Mouse (Mus musculus): ENCODE results near the gene Bbs12. TPM values are rescaled to one million over a fixed set of nuclear protein-coding genes. Genes with fewer than 3 reads are reported as not detected.

Bbs12 gene
- polyA plus RNA-seq, 1 experiment from 2014 or later, result 1.5 TPM

DNA sequence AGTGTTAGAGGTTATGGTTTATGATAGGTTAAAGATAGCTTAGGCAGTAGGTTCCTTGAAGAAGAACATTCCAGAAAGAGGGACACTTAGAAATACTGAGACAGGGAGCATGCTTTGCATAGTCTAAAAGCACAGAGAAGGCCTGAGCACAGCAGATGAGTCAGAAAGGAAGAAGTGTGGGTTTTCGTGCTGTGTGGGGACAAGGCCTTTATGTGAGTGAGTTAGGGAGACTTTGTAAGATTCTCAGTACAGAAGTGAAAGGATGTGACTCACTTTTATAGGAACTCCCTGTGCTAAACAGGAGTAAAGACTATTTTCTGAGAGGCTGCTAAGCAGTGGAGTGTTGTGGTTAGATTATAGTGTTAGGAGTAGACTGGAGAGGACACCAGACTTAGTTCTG is 1.0 kb downstream of the Bbs12 start:
- ATAC-seq, result no peak
- WGBS (ENCODE audit: insufficient replicate concordance), result 28% methylated on average over 1 of the region's 1 CpGs
- Histone ChIP-seq H3K27ac (ENCODE audit: low read depth) (peak overlapping the region; percentile 24; the same call in 1 of the 2 replicates), H3K27me3 (ENCODE audit: insufficient read depth, low read length) (no peaks in the 10 kb centered on the region), H3K36me3 (replicated peaks; ENCODE audit: insufficient read depth, low read length) (no peaks in the 10 kb centered on the region), H3K4me1 (ENCODE audit: insufficient read depth) (peaks cover 4% of the 10 kb centered on the region; the same call in 1 of the 2 replicates), H3K9ac (replicated peaks) (0 out of 2 replicates have a peak overlapping the region, but pooled peaks have one; percentile 91), H3K9me3 (ENCODE audit: low read length) (no peaks in the 10 kb centered on the region), H3K4me2 (ENCODE audit: low read depth, low read length) (peak overlapping the region; percentile 97), H3K4me3 (ENCODE audit: low read depth, low read length) (peak overlapping the region; percentile 95; the same call in 1 of the 2 replicates)
- DNase-seq, result no peak
- TF ChIP-seq EP300 (IDR thresholded peaks at IDR 0.05; ENCODE audit: low read depth) (no peak), CTCF (IDR thresholded peaks at IDR 0.05; ENCODE audit: low read depth) (no peak)

GRCm38 (mm10) chr3:37316233-37316632 is 3.9 kb downstream of the Bbs12 start:
- H3K9ac ChIP-seq (replicated peaks), result no peak overlapping the region
- H3K4me3 ChIP-seq (ENCODE audit: low read depth, low read length), result no peak overlapping the region
- no peaks in the 10 kb centered on the region for H3K27me3 ChIP-seq (ENCODE audit: insufficient read depth, low read length)
- H3K27ac ChIP-seq (ENCODE audit: low read depth), result no peak overlapping the region
- H3K36me3 ChIP-seq (replicated peaks; ENCODE audit: insufficient read depth, low read length), result no peaks in the 10 kb centered on the region
- DNase-seq (no peak), ATAC-seq (no peak)
- no peak overlapping the region for H3K4me2 ChIP-seq (ENCODE audit: low read depth, low read length)
- TF ChIP-seq EP300 (IDR thresholded peaks at IDR 0.05; ENCODE audit: low read depth) (no peak), CTCF (IDR thresholded peaks at IDR 0.05; ENCODE audit: low read depth) (no peak)
- peaks cover 4% of the 10 kb centered on the region; the same call in 1 of the 2 replicates for H3K4me1 ChIP-seq (ENCODE audit: insufficient read depth)
- 85% methylated on average over 1 of the region's 1 CpGs for WGBS (ENCODE audit: insufficient replicate concordance)
- no peaks in the 10 kb centered on the region for H3K9me3 ChIP-seq (ENCODE audit: low read length)

DNA sequence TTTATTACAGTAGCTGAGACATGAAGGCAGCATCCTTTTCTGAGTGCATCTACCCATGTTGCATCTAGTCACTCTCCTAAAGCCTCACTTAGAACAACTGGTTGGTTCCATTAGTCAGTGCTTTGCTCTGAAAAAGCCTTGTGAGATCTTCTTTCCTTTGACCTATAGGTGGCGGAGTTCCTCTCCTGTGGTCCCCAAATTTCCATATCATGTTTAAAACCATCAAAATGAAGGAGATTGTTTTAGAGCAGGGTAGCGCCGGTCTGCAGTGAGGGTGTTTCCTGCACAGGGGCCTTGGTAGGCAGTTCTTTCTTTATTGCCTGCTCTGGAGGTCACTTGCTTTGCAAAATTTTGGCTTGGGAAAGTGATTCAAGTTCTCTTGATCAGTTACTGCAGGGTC is 12.0 kb downstream of the Bbs12 start:
- DNase-seq (no peak), ATAC-seq (no peak)
- Histone ChIP-seq H3K36me3 (replicated peaks; ENCODE audit: insufficient read depth, low read length) (no peaks in the 10 kb centered on the region), H3K4me3 (ENCODE audit: low read depth, low read length) (no peak overlapping the region), H3K4me2 (ENCODE audit: low read depth, low read length) (no peak overlapping the region), H3K9me3 (ENCODE audit: low read length) (no peaks in the 10 kb centered on the region), H3K27ac (ENCODE audit: low read depth) (no peak overlapping the region), H3K4me1 (ENCODE audit: insufficient read depth) (0 out of 2 replicates have a peak, but pooled peaks cover 4% of the 10 kb centered on the region), H3K9ac (replicated peaks) (no peak overlapping the region), H3K27me3 (ENCODE audit: insufficient read depth, low read length) (no peaks in the 10 kb centered on the region)
- 21% methylated on average over 3 of the region's 3 CpGs for WGBS (ENCODE audit: insufficient replicate concordance)
- no peak for TF ChIP-seq EP300 (IDR thresholded peaks at IDR 0.05; ENCODE audit: low read depth)
- TF ChIP-seq CTCF (IDR thresholded peaks at IDR 0.05; ENCODE audit: low read depth), result peak; percentile 73

GRCm38 (mm10) chr3:37325317-37326112 is 13.2 kb downstream of the Bbs12 start:
- Histone ChIP-seq H3K4me1 (ENCODE audit: insufficient read depth) (0 out of 2 replicates have a peak, but pooled peaks cover 4% of the 10 kb centered on the region), H3K36me3 (replicated peaks; ENCODE audit: insufficient read depth, low read length) (no peaks in the 10 kb centered on the region), H3K4me2 (ENCODE audit: low read depth, low read length) (no peak overlapping the region), H3K4me3 (ENCODE audit: low read depth, low read length) (no peak overlapping the region), H3K27ac (ENCODE audit: low read depth) (no peak overlapping the region), H3K27me3 (ENCODE audit: insufficient read depth, low read length) (no peaks in the 10 kb centered on the region), H3K9ac (replicated peaks) (no peak overlapping the region), H3K9me3 (ENCODE audit: low read length) (no peaks in the 10 kb centered on the region)
- DNase-seq (no peak), ATAC-seq (no peak)
- 65% methylated on average over 5 of the region's 5 CpGs for WGBS (ENCODE audit: insufficient replicate concordance)
- TF ChIP-seq CTCF (IDR thresholded peaks at IDR 0.05; ENCODE audit: low read depth) (no peak), EP300 (IDR thresholded peaks at IDR 0.05; ENCODE audit: low read depth) (no peak)

DNA sequence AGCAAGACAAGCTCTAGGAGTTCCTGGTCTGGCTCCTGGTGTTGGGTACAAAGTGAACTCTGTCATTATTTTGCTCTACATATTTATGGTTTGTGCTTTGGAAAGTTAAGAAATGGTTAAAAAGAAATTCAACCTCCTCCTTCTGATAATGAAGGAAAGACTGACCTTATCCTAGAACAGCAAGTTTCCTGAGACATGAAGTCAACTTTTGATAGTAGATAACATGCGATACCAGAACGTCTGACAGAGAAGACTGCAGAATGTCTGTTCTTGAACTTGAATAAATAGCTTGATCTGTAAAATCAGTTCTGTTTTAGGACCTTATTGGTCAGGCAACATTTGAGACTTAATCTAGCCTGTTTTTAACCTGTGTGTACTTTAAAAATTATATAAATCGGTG is 14.3 kb downstream of the Bbs12 start:
- no peak overlapping the region for H3K4me2 ChIP-seq (ENCODE audit: low read depth, low read length)
- H3K9me3 ChIP-seq (ENCODE audit: low read length), result no peaks in the 10 kb centered on the region
- H3K27ac ChIP-seq (ENCODE audit: low read depth), result no peak overlapping the region
- TF ChIP-seq EP300 (IDR thresholded peaks at IDR 0.05; ENCODE audit: low read depth) (peak; percentile 69), CTCF (IDR thresholded peaks at IDR 0.05; ENCODE audit: low read depth) (no peak)
- WGBS (ENCODE audit: insufficient replicate concordance), result 54% methylated on average over 3 of the region's 3 CpGs
- H3K27me3 ChIP-seq (ENCODE audit: insufficient read depth, low read length), result no peaks in the 10 kb centered on the region
- no peak for ATAC-seq
- H3K9ac ChIP-seq (replicated peaks), result no peak overlapping the region
- no peak overlapping the region for H3K4me3 ChIP-seq (ENCODE audit: low read depth, low read length)
- H3K36me3 ChIP-seq (replicated peaks; ENCODE audit: insufficient read depth, low read length), result no peaks in the 10 kb centered on the region
- no peak for DNase-seq
- H3K4me1 ChIP-seq (ENCODE audit: insufficient read depth), result peaks cover 10% of the 10 kb centered on the region; the same call in 1 of the 2 replicates

GRCm38 (mm10) chr3:37328489-37328888 is 16.1 kb downstream of the Bbs12 start:
- Histone ChIP-seq H3K9me3 (ENCODE audit: low read length) (no peaks in the 10 kb centered on the region), H3K27ac (ENCODE audit: low read depth) (no peak overlapping the region), H3K9ac (replicated peaks) (no peak overlapping the region), H3K36me3 (replicated peaks; ENCODE audit: insufficient read depth, low read length) (no peaks in the 10 kb centered on the region), H3K4me1 (ENCODE audit: insufficient read depth) (peaks cover 17% of the 10 kb centered on the region), H3K4me2 (ENCODE audit: low read depth, low read length) (no peak overlapping the region), H3K4me3 (ENCODE audit: low read depth, low read length) (no peak overlapping the region), H3K27me3 (ENCODE audit: insufficient read depth, low read length) (no peaks in the 10 kb centered on the region)
- no peak for DNase-seq
- TF ChIP-seq EP300 (IDR thresholded peaks at IDR 0.05; ENCODE audit: low read depth), result no peak
- TF ChIP-seq CTCF (IDR thresholded peaks at IDR 0.05; ENCODE audit: low read depth), result no peak
- 55% methylated on average over 2 of the region's 2 CpGs for WGBS (ENCODE audit: insufficient replicate concordance)
- no peak for ATAC-seq

All from liver, postnatal 0 days (tissue).